Mouse (Mus musculus) forebrain, postnatal 0 days (tissue): ENCODE measurements around the gene Cpsf3. TPM values are rescaled to one million over a fixed set of nuclear protein-coding genes. Genes with fewer than 3 reads are reported as not detected.

ENCODE experiments used
- ATAC-seq: fragments of 200-750 bp; cut with Nextera tagmentation; 2 replicates; pipeline ENCODE4 v1.8.0; 2017; ENCODE audit warnings: mild to moderate bottlenecking, moderate library complexity
- DNase-seq: peaks from one replicate; pipeline ENCODE4 v3.0.0-alpha.2; 2015
- H3K27ac ChIP-seq: fragments of 300-500 bp; sonication (generic); 2 replicates; pipeline ENCODE4 v1.5.1; 2014; ENCODE audit warnings: low read depth, mild to moderate bottlenecking, antibody characterized with exemption, low read length, moderate library complexity, mixed read lengths
- H3K27me3 ChIP-seq: fragments of 300-500 bp; sonication (generic); 2 replicates; pipeline ENCODE4 v1.6.1; 2014; ENCODE audit warnings: mild to moderate bottlenecking, low read length, mixed read lengths; ENCODE audit not compliant: insufficient read depth
- H3K36me3 ChIP-seq: fragments of 300-500 bp; sonication (generic); 2 replicates; pipeline ENCODE4 v1.6.1; 2014; ENCODE audit warnings: mild to moderate bottlenecking, moderate library complexity; ENCODE audit not compliant: insufficient read depth
- H3K4me1 ChIP-seq: fragments of 300-500 bp; sonication (generic); 2 replicates; pipeline ENCODE4 v1.6.1; 2014; ENCODE audit warnings: antibody characterized with exemption; ENCODE audit not compliant: insufficient read depth
- H3K4me2 ChIP-seq: fragments of 300-500 bp; sonication (generic); 2 replicates; pipeline ENCODE4 v1.6.1; 2014; ENCODE audit warnings: low read depth, mild to moderate bottlenecking, moderate library complexity
- H3K4me3 ChIP-seq: fragments of 300-500 bp; sonication (generic); 2 replicates; pipeline ENCODE4 v1.5.1; 2014; ENCODE audit warnings: low read depth, low read length, mixed read lengths
- H3K9ac ChIP-seq: fragments of 300-500 bp; sonication (generic); 2 replicates; pipeline ENCODE4 v1.6.1; 2014; ENCODE audit warnings: mild to moderate bottlenecking
- H3K9me3 ChIP-seq: fragments of 300-500 bp; sonication (generic); 2 replicates; pipeline ENCODE4 v1.6.1; 2016; ENCODE audit warnings: low read length
- CTCF ChIP-seq: sonication (generic); IDR thresholded peaks from 2 replicates; pipeline ENCODE4 v1.5.1; 2016; ENCODE audit warnings: antibody characterized with exemption, control low read depth, low read depth
- WGBS: fragments of 180-500 bp; shearing (Covaris S2); extraction: QIAGEN DNeasy Blood & Tissue Kit; methylation state at CpG from one replicate; pipeline ENCODE4 v1.1.7; 2014; 5-methylcytosine and 5-hydroxymethylcytosine counted together
- polyA plus RNA-seq: library from polyadenylated mRNA; unstranded; fragments of >200 nt; fragmentation: Nextera tagmentation; extraction: Ambion mirVana; gene quantifications from 2 replicates; pipeline ENCODE4 v1.2.1, GENCODE M21; 2015
- total RNA-seq: library from RNA; depleted of rRNA; stranded (reverse); fragments of >200 nt; gene quantifications from 2 replicates; pipeline ENCODE4 v1.2.3, GENCODE M21; 2014

Gene Cpsf3
- total and polyA plus RNA-seq, 2 experiments from 2014 or later = 50.4 to 79.6 TPM

- 75% methylated on average over 7 of the region's 7 CpGs for WGBS
- TF ChIP-seq CTCF = no peak
Observed at GRCm38 (mm10) chr12:21274446-21274845, 10.7 kb upstream of the Cpsf3 start.

GRCm38 (mm10) chr12:21277352-21277864 is 7.8 kb upstream of the Cpsf3 start:
- Histone ChIP-seq H3K27ac (no peak overlapping the region), H3K4me2 (no peak overlapping the region), H3K4me1 (no peaks in the 10 kb centered on the region), H3K27me3 (no peaks in the 10 kb centered on the region), H3K36me3 (peaks cover 3% of the 10 kb centered on the region; the same call in 1 of the 2 replicates), H3K9me3 (no peaks in the 10 kb centered on the region), H3K4me3 (no peak overlapping the region), H3K9ac (no peak overlapping the region)
- WGBS = 65% methylated on average over 1 of the region's 1 CpGs
- TF ChIP-seq CTCF = no peak
- peak; percentile 21; the same call in 1 of the 2 replicates for ATAC-seq
- DNase-seq = no peak

More at GRCm38 (mm10) chr12:21274446-21274845, 10.7 kb upstream of the Cpsf3 start:
- no peak overlapping the region for H3K9ac ChIP-seq
- no peak overlapping the region for H3K4me3 ChIP-seq
- H3K36me3 ChIP-seq = peaks cover 27% of the 10 kb centered on the region
- H3K9me3 ChIP-seq = no peaks in the 10 kb centered on the region
- no peak overlapping the region for H3K4me2 ChIP-seq
- H3K4me1 ChIP-seq = no peaks in the 10 kb centered on the region
- DNase-seq = no peak
- H3K27ac ChIP-seq = no peak overlapping the region
- no peaks in the 10 kb centered on the region for H3K27me3 ChIP-seq
- no peak for ATAC-seq

GRCm38 (mm10) chr12:21285508-21286242 is 484 bp downstream of the Cpsf3 start:
- Histone ChIP-seq H3K4me3 (peak overlapping the region; percentile 76), H3K4me1 (0 out of 2 replicates have a peak, but pooled peaks cover 7% of the 10 kb centered on the region), H3K36me3 (peaks cover 9% of the 10 kb centered on the region; the same call in 1 of the 2 replicates), H3K4me2 (peak overlapping the region; percentile 67), H3K9me3 (no peaks in the 10 kb centered on the region), H3K27ac (peak overlapping the region; percentile 93), H3K9ac (peak overlapping the region; percentile 80), H3K27me3 (no peaks in the 10 kb centered on the region)
- WGBS = 1% methylated on average over 46 of the region's 47 CpGs
- ATAC-seq (peak; percentile 83), DNase-seq (no peak)
- no peak for TF ChIP-seq CTCF

- peak within 1 kb of the TSS; percentile 93 for H3K27ac ChIP-seq
- H3K27me3 ChIP-seq = no peaks in the 10 kb centered on the region
- peak within 1 kb of the TSS; percentile 80 for H3K9ac ChIP-seq
- H3K4me1 ChIP-seq = 0 out of 2 replicates have a peak, but pooled peaks cover 7% of the 10 kb centered on the region
- peaks cover 12% of the 10 kb centered on the region for H3K36me3 ChIP-seq
- H3K4me2 ChIP-seq = peak within 1 kb of the TSS; percentile 67
- ATAC-seq = peak; percentile 98
- H3K9me3 ChIP-seq = no peaks in the 10 kb centered on the region
- peak within 1 kb of the TSS; percentile 76 for H3K4me3 ChIP-seq
- TF ChIP-seq CTCF = no peak
- WGBS = under 1% methylated on average over 28 of the region's 28 CpGs
- DNase-seq = peak; percentile 99
Observed at GRCm38 (mm10) chr12:21286243-21286622, 1.0 kb downstream of the Cpsf3 start, which contains the start of gene Itgb1bp1. Itgb1bp1 (minus strand) TSS chr12:21286284.

GRCm38 (mm10) chr12:21286712-21287650 is 1.8 kb downstream of the Cpsf3 start:
- Histone ChIP-seq H3K27ac (peak overlapping the region; percentile 93), H3K4me1 (0 out of 2 replicates have a peak, but pooled peaks cover 7% of the 10 kb centered on the region), H3K9me3 (no peaks in the 10 kb centered on the region), H3K4me2 (peak overlapping the region; percentile 60), H3K4me3 (peak overlapping the region; percentile 76), H3K36me3 (peaks cover 18% of the 10 kb centered on the region), H3K27me3 (no peaks in the 10 kb centered on the region), H3K9ac (peak overlapping the region; percentile 80)
- ATAC-seq (peak; percentile 34), DNase-seq (peak; percentile 48)
- TF ChIP-seq CTCF = 0 out of 2 replicates have a peak, but pooled peaks have one; percentile 1
- WGBS = 35% methylated on average over 18 of the region's 18 CpGs

GRCm38 (mm10) chr12:21288716-21289395 is 3.7 kb downstream of the Cpsf3 start:
- no peak overlapping the region for H3K27ac ChIP-seq
- no peaks in the 10 kb centered on the region for H3K9me3 ChIP-seq
- no peak overlapping the region for H3K9ac ChIP-seq
- H3K4me2 ChIP-seq = no peak overlapping the region
- no peak for TF ChIP-seq CTCF
- H3K36me3 ChIP-seq = peaks cover 33% of the 10 kb centered on the region
- ATAC-seq (no peak), DNase-seq (no peak)
- H3K4me1 ChIP-seq = 0 out of 2 replicates have a peak, but pooled peaks cover 7% of the 10 kb centered on the region
- no peak overlapping the region for H3K4me3 ChIP-seq
- no peaks in the 10 kb centered on the region for H3K27me3 ChIP-seq
- WGBS = 83% methylated on average over 3 of the region's 3 CpGs
